Mouse (Mus musculus) lung, adult 2 months (tissue): ENCODE measurements at regions not wholly inside any gene's neighbourhood (a gene's known extent, or its start where the extent isn't known, plus 50 kb on each side); places are given as distances from the start of the nearest gene placed in this dataset.

Experiments
- DNase-seq: peaks from one replicate; pipeline ENCODE4 v3.0.0; 2022
- H3K4me1 ChIP-seq: fragments of 200-500 bp; 2 replicates; pipeline ENCODE4 v1.6.1; 2011; ENCODE audit warnings: low read length; ENCODE audit not compliant: control insufficient read depth, insufficient read depth
- H3K4me3 ChIP-seq: fragments of 200-500 bp; replicated peaks from 2 replicates; pipeline ENCODE3; 2011; ENCODE audit warnings: low read depth, mild to moderate bottlenecking, control low read depth, low read length; ENCODE audit errors: extremely low read depth
- CTCF ChIP-seq: fragments of 200-500 bp; IDR thresholded peaks from 2 replicates; pipeline ENCODE4 v1.5.1; 2011; ENCODE audit warnings: mild to moderate bottlenecking, low read length, control low read depth; ENCODE audit not compliant: insufficient read depth
- POLR2A ChIP-seq: fragments of 200-500 bp; IDR thresholded peaks from 2 replicates; pipeline ENCODE4 v1.6.1; 2011; ENCODE audit warnings: low read depth, mild to moderate bottlenecking, control low read depth, low read length, borderline replicate concordance; ENCODE audit errors: extremely low read depth
- WGBS: fragments of 180-500 bp; shearing (Covaris S2); methylation state at CpG from one replicate; pipeline ENCODE4 v1.1.7; 2018; 5-methylcytosine and 5-hydroxymethylcytosine counted together

DNA sequence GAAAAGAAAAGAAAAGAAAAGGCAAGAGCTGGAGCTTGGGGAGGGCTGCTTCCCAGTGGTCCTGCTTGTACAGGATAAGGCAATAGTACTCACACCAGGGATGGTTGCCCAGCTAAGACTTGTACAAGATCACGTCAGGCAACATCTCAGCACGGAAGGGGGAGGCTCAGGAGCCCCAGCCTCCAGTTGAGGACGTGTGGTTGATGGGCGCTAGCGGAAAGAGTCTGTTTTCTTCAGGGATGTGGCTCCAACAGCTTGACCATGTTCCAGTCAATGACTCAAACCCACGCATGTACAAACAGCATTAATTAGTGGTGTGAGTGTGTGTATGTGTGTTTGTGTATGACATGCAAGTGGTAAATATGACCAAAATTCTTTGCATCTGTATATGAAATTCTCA, 153.1 kb upstream of the Rpl34 start:
- TF ChIP-seq CTCF = no peak
- TF ChIP-seq POLR2A = no peak
- WGBS = 70% methylated on average over 6 of the region's 6 CpGs
- H3K4me3 ChIP-seq = no peak overlapping the region
- 0 out of 2 replicates have a peak, but pooled peaks cover 2% of the 10 kb centered on the region for H3K4me1 ChIP-seq
- no peak for DNase-seq

DNA sequence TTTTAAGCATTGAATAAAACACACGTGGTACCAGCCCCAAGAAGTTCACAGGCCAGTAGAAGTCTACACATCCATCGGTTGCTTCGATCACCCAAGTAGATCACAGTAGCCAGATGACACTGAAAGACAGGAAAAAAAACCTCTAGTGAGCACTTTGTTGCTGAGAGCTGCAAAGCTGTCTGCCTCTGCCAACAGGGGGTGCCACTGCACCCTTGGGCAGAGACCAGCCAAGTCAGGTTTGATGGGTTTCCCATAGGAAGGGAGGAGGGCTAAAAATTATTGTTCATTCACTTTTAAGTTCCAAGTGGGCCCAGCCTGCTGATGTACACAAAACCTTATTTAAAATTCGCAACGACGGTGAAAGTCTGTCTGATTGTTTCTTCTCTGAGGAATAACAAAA, 150.3 kb upstream of the Rpl34 start:
- TF ChIP-seq CTCF = no peak
- no peak for TF ChIP-seq POLR2A
- no peak for DNase-seq
- WGBS = 79% methylated on average over 6 of the region's 6 CpGs
- Histone ChIP-seq H3K4me3 (no peak overlapping the region), H3K4me1 (0 out of 2 replicates have a peak, but pooled peaks cover 2% of the 10 kb centered on the region)

GRCm38 (mm10) chr3:130879463-130879862, 149.3 kb upstream of the Rpl34 start:
- Histone ChIP-seq H3K4me3 (no peak overlapping the region), H3K4me1 (0 out of 2 replicates have a peak, but pooled peaks cover 2% of the 10 kb centered on the region)
- WGBS = 29% methylated on average over 8 of the region's 8 CpGs
- TF ChIP-seq CTCF (no peak), POLR2A (no peak)
- DNase-seq = no peak

DNA sequence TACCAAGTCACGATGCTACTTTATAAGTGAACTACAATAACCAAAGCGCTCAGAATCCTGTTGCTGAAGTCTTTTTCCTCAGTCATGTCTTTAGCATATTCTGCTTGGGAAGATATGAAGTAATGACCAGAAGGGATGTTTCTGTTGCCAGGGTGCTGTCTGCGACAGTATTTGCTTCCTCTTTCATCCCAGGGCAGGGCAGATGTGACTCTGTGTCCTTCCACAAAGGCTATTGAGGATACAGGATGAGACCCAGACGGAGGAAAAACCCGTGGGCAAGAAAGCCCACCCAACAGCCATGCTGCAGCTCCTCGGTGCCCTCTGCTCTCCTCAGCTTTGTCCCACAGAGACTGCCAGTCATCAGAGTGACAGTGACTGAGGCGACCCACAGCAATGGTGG, 148.6 kb upstream of the Rpl34 start:
- TF ChIP-seq POLR2A (no peak), CTCF (no peak)
- 66% methylated on average over 7 of the region's 7 CpGs for WGBS
- Histone ChIP-seq H3K4me1 (0 out of 2 replicates have a peak, but pooled peaks cover 2% of the 10 kb centered on the region), H3K4me3 (no peak overlapping the region)
- DNase-seq = no peak

- whole genome bisulfite sequencing = 91% methylated on average over 5 of the region's 5 CpGs
- no peak for DNase-seq
- Histone ChIP-seq H3K4me3 (no peak overlapping the region), H3K4me1 (no peaks in the 10 kb centered on the region)
- no peak for TF ChIP-seq POLR2A
- TF ChIP-seq CTCF = no peak
Measured at GRCm38 (mm10) chr3:130877981-130878380, 147.8 kb upstream of the Rpl34 start.

DNA sequence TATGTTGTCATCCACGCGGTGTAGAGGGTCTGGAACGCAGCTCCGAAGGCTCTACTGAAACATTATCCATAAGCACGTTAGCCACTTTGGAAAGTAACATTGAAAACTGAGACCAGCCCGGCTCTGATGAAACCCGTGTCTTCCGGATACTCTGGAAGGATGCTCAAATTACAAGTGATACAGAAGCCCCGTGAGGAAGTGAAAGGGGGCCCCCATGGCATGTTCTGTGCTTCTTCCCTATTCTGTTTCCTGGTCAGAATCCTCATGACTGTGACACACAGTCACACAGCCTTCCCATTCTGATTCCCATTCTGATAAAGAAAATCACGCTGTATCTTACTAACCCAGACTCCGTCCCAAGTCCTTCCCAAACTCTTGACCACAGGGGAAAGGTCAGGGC, 143.5 kb upstream of the Rpl34 start:
- no peak for DNase-seq
- Histone ChIP-seq H3K4me3 (no peak overlapping the region), H3K4me1 (no peaks in the 10 kb centered on the region)
- WGBS = 74% methylated on average over 11 of the region's 11 CpGs
- TF ChIP-seq POLR2A (no peak), CTCF (no peak)

DNA sequence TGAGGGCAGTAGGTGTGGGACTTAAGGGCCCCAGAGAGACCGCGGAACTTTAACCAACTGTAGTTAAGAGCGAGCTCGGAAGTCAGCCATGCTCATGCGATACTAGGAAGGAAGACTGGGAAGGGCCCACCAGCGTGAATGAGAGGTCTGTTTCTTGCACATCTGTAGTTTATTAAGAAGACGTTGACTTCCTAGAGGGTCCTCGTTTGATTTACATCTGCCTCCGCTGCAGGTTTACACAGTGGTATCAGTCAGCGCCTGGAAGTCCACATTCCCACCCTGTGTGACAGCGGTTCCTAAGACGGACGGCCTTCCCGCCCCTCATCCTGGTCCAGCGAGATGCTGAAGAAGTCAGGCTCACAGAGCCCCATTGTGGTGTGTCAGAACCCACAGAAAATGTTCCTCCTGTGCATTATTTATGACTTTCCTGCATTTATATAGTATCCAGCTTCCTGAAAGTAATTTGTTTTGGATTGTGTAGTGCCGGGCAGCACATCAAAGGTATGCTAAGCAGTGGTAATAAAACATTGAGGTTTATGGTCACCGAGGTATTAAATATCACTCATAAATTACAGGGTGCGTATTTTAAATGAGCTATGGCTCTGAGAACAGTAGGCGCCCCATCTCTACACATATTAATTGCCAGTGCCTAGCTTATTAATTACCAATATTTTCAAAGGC, 136.9 kb upstream of the Rpl34 start:
- no peak overlapping the region for H3K4me3 ChIP-seq
- H3K4me1 ChIP-seq = no peaks in the 10 kb centered on the region
- TF ChIP-seq CTCF = no peak
- TF ChIP-seq POLR2A = no peak
- WGBS = 64% methylated on average over 19 of the region's 19 CpGs
- no peak for DNase-seq

GRCm38 (mm10) chr3:130864783-130865182, 134.6 kb upstream of the Rpl34 start:
- no peaks in the 10 kb centered on the region for H3K4me1 ChIP-seq
- 56% methylated on average over 1 of the region's 1 CpGs for WGBS
- DNase-seq = no peak
- H3K4me3 ChIP-seq = no peak overlapping the region
- TF ChIP-seq POLR2A (no peak), CTCF (no peak)

- no peak overlapping the region for H3K4me3 ChIP-seq
- DNase-seq = no peak
- TF ChIP-seq POLR2A = no peak
- TF ChIP-seq CTCF = no peak
- no peaks in the 10 kb centered on the region for H3K4me1 ChIP-seq
- 88% methylated on average over 5 of the region's 5 CpGs for WGBS
Measured at GRCm38 (mm10) chr3:130863376-130863775, 133.2 kb upstream of the Rpl34 start.

DNA sequence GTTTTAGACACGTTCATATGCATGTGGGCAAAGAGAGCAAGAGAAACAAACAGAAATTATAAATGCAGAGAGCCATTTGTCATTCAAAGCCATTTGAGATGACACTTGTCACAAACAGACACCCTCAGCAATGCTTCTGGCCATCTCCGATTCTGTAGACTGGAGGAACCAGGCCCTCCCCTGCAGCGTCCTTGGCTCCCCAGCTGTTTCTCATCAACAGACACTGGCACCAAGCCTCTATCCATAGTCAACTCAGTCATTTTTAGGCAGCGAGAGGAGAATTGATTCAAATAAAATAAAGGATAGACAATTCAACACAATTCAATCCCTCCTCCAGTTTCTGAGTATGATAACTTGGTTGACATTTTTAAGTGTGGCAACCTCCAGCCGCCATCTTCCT, 130.1 kb upstream of the Rpl34 start:
- WGBS = 62% methylated on average over 5 of the region's 5 CpGs
- Histone ChIP-seq H3K4me3 (no peak overlapping the region), H3K4me1 (no peaks in the 10 kb centered on the region)
- TF ChIP-seq POLR2A = no peak
- TF ChIP-seq CTCF = no peak
- no peak for DNase-seq
